Mouse (Mus musculus): Measurements from ENCODE around the gene 4930518I15Rik. TPM values are rescaled to one million over a fixed set of nuclear protein-coding genes. Genes with fewer than 3 reads are reported as not detected.
"Not testable (repeated sequence)": the region's sequence is repeated elsewhere in the genome, so short reads cannot be mapped to it uniquely, and the experiment has no call there.

The 4930518I15Rik gene
- total RNA-seq, 2 experiments from 2014 or later = 3.4 to 4.7 TPM

DNA sequence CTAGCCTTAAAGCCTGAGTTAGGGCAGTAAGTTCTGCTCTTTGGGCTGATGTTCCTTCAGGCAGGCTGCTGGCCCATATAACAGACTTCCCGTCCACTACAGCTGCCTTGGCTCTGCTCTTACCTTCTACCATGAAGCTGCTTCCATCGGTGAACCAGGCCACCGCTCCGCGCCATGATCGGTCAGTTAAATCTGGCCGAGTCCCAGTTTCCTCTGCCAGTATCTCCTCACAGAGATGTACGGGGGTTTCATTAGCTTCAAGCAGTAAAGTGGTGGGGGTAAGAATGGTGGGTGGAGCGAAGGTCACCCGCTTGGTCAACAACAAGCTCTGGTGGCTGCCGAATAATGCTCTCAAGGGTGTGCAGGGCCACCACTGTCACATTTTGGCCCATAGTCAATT lies 23.4 kb downstream of the 4930518I15Rik start:
- H3K4me3 ChIP-seq = no peak overlapping the region
- no peak overlapping the region for H3K27ac ChIP-seq
- TF ChIP-seq CTCF (conservative IDR thresholded peaks at IDR 0.05) = no peak
- DNase-seq (ENCODE audit: low spot score in 2 of 2) = no peak

DNA sequence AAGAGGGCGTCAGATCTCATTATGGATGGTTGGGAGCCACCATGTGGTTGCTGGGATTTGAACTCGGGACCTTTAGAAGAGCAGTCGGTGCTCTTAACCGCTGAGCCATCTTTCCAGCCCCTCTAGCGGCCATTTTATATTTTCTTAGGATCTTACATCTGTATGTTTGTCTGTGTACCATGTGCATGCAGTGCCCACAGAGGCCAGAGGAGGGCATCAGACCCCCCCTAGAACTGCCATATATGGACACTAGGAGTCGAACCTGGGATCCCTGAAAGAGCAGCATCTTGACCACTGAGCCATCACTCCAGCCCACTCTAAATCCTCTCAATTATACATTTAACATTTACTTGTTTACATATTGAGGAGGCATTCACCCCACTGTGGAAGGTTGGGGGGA lies 32.6 kb downstream of the 4930518I15Rik start:
- peak; percentile 36 for TF ChIP-seq CTCF (conservative IDR thresholded peaks at IDR 0.05)
- not testable (repeated sequence) for H3K4me3 ChIP-seq; H3K27ac ChIP-seq; DNase-seq (ENCODE audit: low spot score in 2 of 2)

DNA sequence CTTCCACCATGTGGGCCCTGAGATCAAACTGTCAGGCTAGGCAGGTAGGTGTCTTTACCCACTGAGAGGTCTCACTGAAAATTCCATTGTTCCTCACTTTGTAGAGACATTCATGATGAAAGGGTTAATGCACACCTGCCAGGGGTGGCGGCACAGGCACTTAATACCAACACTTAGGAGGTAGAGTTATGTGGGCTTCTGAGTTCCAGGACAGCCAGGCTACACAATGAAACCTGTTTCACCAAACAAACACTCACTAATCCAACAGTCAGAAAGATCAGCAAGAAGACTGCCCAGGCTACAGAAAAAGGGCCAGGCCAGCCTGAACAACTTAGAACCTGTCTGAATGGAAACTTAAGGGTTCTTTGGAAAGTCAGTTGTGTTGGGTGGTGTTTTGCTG lies 41.6 kb downstream of the 4930518I15Rik start:
- TF ChIP-seq CTCF (conservative IDR thresholded peaks at IDR 0.05) = no peak
- no peak for DNase-seq (ENCODE audit: low spot score in 2 of 2)
- H3K4me3 ChIP-seq = no peak overlapping the region
- no peak overlapping the region for H3K27ac ChIP-seq

DNA sequence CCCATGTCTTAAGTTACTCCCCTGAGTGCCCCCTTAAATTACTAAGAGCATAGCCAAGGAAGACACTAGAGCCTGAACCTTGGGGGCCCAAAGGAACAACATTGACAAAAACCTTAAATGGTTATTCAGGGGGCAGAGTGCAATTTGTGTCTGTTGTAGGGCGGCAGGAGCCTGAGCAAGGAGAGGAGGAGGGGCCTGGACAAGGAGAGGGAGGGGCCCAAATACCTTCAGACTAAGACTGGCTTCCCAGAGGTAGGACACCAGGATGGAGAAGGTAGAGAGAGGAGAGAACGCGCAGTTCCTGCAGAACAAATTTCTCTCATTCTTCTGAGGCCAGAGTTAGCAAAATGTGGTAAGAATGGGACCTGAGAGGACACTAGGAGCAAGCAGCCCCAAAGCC lies 42.3 kb downstream of the 4930518I15Rik start:
- no peak for TF ChIP-seq CTCF (conservative IDR thresholded peaks at IDR 0.05)
- no peak for DNase-seq (ENCODE audit: low spot score in 2 of 2)
- H3K4me3 ChIP-seq = no peak overlapping the region

DNA sequence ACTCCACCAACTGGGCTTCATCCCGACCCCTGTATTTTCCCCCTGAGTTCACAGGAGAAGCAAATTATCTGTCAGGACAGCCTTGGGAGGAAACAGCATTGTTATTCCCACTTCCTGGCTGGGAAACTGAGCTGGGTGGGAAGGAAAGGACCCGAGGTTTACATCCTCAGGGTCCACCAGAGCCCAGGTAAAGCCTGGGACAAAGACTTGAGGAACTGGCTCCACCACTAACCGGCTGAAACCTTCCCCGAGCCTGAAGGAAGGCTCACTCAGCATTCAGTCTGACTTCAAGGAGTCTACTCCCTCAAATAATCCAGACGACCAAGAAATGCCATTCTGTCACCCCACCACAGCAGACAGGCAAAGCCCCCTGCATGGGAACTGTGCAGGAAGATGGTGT lies 42.9 kb downstream of the 4930518I15Rik start:
- Histone ChIP-seq H3K27ac (no peak overlapping the region), H3K4me3 (no peak overlapping the region)
- no peak for TF ChIP-seq CTCF (conservative IDR thresholded peaks at IDR 0.05)
- no peak for DNase-seq (ENCODE audit: low spot score in 2 of 2)

More for the DNA sequence above, 42.3 kb downstream of the 4930518I15Rik start:
- no peak overlapping the region for H3K27ac ChIP-seq

DNA sequence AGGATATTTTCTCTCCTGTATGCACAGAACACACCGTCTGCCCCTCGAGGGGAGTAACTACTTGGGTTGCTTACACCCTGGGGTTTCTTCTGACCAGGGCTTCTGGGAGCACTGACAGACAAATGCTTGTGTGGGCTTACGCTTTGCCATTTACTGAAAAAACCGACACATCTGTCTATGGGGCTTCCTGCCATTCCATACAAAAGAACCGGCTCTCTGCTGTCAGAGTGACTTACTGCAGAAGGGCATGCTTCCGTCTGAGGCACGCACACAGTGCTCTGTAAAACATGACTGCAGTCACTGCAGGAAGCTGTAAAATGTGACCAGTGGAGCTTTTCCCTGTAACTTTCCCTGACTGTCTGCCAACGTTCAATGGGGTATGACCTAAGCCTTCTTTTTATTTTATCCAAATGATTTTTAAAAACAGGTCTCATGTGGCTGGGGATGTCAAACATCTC lies 43.4 kb downstream of the 4930518I15Rik start:
- no peak for DNase-seq (ENCODE audit: low spot score in 2 of 2)
- no peak for TF ChIP-seq CTCF (conservative IDR thresholded peaks at IDR 0.05)
- Histone ChIP-seq H3K4me3 (no peak overlapping the region), H3K27ac (no peak overlapping the region)

DNA sequence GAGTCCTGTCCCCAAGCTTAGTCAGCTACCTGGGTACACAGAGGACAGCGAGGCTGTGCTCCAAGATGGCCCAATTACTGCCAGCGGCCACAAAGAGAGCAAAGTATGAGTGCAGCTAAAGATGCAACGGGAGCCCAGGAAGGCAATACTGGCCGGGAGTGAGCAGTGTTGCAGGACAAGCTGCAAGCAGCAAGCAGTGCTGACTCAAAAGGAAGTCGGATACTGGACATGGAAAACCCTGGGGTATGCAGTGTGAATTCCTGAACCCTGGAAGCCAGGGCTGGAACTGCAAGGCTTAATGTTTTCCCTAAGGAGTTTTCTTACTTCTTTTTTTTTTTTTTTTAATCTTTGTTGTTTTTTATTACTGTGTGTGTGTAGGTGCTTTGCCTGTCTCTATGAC lies 46.2 kb downstream of the 4930518I15Rik start:
- Histone ChIP-seq H3K4me3 (no peak overlapping the region), H3K27ac (no peak overlapping the region)
- no peak for TF ChIP-seq CTCF (conservative IDR thresholded peaks at IDR 0.05)
- no peak for DNase-seq (ENCODE audit: low spot score in 2 of 2)

DNA sequence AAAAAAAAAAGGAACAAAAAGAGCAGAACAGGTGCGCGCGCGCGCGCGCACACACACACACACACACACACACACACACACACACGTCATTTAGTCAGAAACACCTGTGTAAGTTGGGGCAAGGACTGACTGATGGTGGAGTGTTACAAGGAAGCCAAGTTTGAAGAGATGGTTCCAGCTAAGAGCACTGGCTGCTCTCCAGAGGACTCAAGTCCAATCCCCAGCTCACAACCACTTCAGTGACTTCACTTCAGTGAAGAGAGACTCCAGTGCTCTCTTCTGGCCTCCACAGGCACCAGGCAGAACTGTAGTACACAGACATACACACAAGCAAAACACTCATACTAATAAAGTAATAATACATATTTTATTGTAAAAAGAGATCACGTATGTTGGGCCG lies 47.0 kb downstream of the 4930518I15Rik start:
- Histone ChIP-seq H3K27ac (no peak overlapping the region), H3K4me3 (no peak overlapping the region)
- no peak for TF ChIP-seq CTCF (conservative IDR thresholded peaks at IDR 0.05)
- no peak for DNase-seq (ENCODE audit: low spot score in 2 of 2)

DNA sequence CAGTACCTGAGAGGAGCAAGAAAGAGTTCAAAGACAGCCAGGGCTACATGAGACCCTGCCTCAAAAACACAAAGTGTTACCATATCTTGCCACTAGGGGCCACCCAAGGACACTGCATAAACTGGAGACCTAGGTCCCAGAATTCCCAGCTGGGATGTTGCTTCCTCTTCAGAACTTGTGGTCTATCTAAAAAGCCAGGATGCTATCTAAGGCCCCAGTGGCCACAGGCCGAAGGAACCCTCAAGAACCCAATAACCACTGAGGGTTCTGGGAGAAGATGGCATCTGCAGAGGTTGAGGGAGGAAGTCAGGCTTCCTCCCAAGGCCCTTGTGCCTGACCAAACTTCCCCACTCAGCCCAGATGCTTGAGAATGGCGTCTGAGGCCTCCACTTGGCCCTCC lies 48.2 kb downstream of the 4930518I15Rik start:
- no peak overlapping the region for H3K27ac ChIP-seq
- peak; percentile 28 to 66 for DNase-seq (ENCODE audit: low spot score in 2 of 2)
- TF ChIP-seq CTCF (conservative IDR thresholded peaks at IDR 0.05) = peak; percentile 97
- no peak overlapping the region for H3K4me3 ChIP-seq

DNA sequence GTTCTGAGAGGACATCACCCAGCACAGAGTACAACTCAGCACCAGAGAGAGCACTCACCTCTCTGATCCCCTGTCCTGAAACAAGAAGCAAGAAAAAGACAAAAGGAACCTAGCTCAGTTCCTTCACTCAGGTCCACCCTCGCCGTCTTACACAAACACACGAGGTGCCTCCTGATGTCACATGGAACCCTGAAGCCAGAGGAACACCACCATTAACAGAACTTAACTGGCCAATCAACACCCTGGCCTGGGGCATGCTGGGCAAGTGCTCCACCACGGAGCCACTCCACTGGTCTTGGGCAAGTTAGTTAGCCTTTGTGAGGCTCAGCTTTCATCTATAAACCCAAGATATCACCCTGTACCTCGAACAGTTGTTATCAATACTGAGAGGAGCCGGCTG lies 50.9 kb downstream of the 4930518I15Rik start:
- TF ChIP-seq CTCF (conservative IDR thresholded peaks at IDR 0.05) = no peak

More for the DNA sequence above, 50.9 kb downstream of the 4930518I15Rik start:
- Histone ChIP-seq H3K4me3 (no peak overlapping the region), H3K27ac (no peak overlapping the region)
- no peak for DNase-seq (ENCODE audit: low spot score in 2 of 2)

Other genes starting within 250 kb of the 4930518I15Rik start
- gene Dlgap4, start 244.2 kb downstream of the 4930518I15Rik start, total RNA-seq (2021) = 100 to 1,000 TPM; 194 to 198 TPM
- gene Myl9, start 82.5 kb downstream of the 4930518I15Rik start, total RNA-seq (2021) = 10 to 100 TPM; 14.3 to 18.6 TPM
- 1 to 10 TPM in 1 of 2 experiments, under 1 TPM in 1; 0.77 to 1.4 TPM for gene Tgif2, start 17.9 kb downstream of the 4930518I15Rik start, total RNA-seq (2021)
- 10 to 100 TPM; 89.3 to 92.1 TPM for gene Rab5if, start 5.2 kb upstream of the 4930518I15Rik start, total RNA-seq (2021)
- under 1 TPM; 0.31 to 0.34 TPM for gene Sla2, start 29.2 kb upstream of the 4930518I15Rik start, total RNA-seq (2021)
- 100 to 1,000 TPM; 416 to 430 TPM for gene Ndrg3, start 134.1 kb upstream of the 4930518I15Rik start, total RNA-seq (2021)
- gene Dsn1, start 149.2 kb upstream of the 4930518I15Rik start, total RNA-seq (2021) = 1 to 10 TPM; 2.8 to 3.7 TPM
- 10 to 100 TPM; 31.4 to 36.3 TPM for gene Soga1, start 221.3 kb upstream of the 4930518I15Rik start, total RNA-seq (2021)
- gene Tldc2, start 229.1 kb upstream of the 4930518I15Rik start, total RNA-seq (2021) = not detected